Mouse (Mus musculus) megakaryocyte-erythroid progenitor cell, adult 5-6 weeks (primary cell): ENCODE results near the gene Fasn. TPM values are rescaled to one million over a fixed set of nuclear protein-coding genes. Genes with fewer than 3 reads are reported as not detected.

Experiments used
- ATAC-seq: replicated peaks from 2 replicates; pipeline ENCODE4 v1.8.0; 2016; ENCODE audit warnings: mild to moderate bottlenecking, inconsistent platforms; ENCODE audit not compliant: severe bottlenecking, poor library complexity, low FRiP score, low TSS enrichment
- total RNA-seq, 2 experiments: library from RNA; stranded (forward) in 1 of 2; stranded (reverse) in 1 of 2; fragments of 200-1000, 215-1000 nt in 1 of 2; fragments of >200 nt in 1 of 2; fragmentation: Nextera tagmentation in 1 of 2; gene quantifications; 2 replicates each; pipeline ENCODE4 v1.2.3; 2014 to 2017

Fasn gene
- total RNA-seq (2014; fragmentation: Nextera tagmentation), result 92.0 and 92.3 TPM in 2 replicates
- 27.2 and 34.0 TPM in 2 replicates for total RNA-seq (2017)

DNA sequence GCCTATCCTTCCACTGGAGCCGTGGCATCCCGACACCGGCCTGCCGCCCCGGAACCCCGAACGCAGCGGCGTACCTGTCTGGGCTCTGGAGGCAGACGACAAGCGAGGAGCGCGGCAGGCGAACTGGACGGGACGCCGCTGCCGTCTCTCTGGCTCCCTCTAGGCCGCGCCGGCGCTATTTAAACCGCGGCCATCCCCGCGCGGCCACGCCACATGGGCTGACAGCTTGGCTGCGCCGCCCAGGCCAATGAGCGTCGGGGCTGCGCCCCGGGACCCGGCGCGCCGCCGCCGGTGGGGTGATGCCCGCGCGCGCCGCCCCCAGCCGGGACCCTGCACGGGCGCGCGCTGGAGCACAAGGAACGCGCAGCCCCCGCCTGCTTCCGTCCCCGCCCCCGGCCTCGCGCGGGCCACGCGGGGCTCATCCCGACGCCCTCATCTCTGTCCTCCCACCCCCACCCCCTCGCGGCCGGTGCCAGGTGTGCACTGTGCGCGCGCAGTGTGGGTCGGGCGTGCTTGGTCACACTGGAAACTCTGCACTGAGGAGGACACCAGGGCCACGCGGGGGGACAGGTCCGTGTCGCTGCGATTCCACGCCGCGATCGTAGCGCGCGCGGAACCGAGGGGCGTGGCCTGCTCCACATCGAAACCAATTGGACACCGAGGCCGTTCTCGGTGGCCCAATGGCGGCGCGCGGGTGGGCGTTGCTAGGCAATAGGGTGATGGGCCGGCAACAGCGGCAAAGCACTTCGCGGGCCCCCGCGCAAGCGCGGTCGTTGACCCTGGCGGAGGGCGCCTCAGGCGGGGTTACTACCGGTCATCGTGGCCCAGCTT is at the start of gene Fasn:
Gene Fasn (minus strand): TSS at position 592 of the 831 bp plus-strand sequence.
- ATAC-seq, result peak; percentile 74

DNA sequence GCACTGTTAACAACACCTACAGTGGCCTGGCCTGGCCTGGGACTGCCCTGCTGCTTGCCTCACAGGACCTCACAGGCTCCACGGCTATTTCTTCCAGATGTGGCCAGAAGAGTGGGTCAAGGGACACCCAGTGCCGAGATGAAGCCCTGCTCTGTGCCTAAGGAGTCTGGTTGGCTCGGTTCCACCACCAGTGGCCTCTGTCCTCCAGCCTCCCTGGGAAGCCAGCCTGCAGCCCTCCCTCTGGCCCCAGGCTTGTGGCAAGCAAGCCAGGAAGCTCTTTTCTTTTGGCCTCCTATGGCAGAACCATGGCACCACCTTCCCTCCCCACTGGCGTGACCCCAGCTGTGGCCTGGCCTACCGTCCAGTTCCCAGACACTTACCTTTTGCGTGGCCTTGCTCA is 48.9 kb upstream of the Fasn start:
- ATAC-seq, result no peak

DNA sequence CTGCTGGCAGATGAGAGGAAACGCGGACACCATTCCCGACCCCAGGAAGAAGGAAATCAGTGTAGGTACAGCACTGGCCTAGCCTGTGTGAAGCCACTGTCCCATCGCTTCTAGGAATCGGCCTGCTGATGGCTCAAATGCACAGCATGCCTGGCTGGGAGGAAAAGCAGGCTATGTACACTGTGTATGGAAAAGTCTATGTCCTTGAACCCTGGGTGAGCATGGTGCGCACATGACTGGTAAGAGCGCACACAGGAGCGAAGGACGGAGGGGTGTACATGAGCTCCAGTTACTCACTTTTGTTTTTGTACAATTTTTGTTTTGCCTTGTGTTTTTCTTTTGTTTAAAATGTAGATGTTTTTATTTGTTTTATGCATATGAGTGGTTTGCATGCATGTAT is 47.2 kb upstream of the Fasn start:
- no peak for ATAC-seq

DNA sequence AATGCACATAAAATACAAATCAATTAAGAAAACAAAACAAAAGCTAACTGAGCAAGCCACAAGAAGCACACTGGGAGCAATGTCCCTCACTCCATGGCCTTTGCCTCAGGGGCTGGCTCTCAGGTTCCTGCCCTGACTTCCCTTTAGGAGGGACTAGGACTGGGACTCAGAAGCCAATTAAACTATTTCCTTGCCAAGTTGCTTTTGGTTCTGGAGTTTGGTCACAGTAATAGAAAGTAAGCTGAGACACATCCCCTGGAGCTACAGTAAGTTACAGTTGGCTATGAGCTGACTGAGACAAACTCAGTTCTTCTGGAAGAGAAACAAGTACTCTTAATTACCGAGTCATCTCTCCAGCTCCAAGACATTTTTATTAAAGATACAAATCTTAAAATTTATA is 41.5 kb upstream of the Fasn start:
- no peak for ATAC-seq

DNA sequence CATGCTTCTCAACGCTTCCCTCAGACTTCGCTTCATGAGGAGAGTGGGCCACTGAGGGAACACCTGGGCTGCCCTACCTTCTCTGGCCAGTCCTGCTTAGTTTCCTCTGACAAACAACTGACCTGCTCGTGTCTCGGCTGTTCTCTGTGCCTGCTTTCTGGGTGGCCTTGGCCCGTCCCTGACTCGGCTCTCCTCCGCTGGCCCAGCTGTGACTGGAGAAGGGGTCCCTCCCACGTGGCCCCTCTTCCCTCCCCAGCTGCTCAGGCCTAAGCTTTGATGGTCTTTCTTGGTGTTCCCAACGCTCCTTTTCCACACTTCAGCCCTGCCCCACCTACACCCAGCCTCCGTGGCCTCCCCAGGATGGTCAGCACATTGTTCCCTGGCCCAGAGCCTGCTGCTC is 38.5 kb upstream of the Fasn start:
- ATAC-seq, result no peak

DNA sequence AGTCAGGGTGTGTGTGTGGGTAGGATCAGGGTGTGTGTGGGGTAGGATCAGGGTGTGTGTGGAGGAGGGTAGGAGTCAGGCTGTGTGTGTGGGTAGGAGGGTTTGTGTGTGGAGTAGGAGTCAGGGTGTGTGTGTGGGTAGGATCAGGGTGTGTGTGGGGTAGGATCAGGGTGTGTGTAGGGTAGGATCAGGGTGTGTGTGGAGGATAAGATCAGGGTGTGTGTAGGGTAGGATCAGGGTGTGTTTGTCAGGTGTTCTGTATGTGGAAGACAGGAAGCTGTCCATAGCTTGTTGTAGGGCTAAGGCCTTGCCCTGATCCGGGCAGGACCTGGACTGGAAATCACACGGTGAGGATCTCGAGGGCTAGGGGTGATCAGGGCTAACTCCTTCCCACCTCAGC is 31.6 kb upstream of the Fasn start:
- ATAC-seq, result peak; percentile 35; the same call in 1 of the 2 replicates

DNA sequence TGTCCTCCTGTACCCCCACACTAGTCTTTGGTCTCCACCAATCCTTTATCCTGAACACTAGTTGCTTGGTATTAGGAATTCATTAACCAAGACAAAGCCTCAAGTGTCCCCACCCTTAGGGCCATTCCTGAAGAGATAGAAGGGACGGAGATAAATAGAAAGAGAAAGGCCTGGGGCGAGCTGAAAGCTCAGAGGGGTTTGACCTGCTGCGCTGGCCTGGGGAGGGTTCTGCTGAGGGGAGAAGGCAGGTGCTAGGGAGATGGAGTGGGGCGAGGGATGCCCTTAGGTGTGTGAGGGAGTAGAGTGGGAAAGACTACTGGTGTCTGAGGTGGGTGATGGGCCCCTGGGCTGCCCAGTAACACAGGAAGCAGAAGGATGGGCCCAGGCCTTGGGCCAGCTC is 29.4 kb upstream of the Fasn start:
- ATAC-seq, result no peak

DNA sequence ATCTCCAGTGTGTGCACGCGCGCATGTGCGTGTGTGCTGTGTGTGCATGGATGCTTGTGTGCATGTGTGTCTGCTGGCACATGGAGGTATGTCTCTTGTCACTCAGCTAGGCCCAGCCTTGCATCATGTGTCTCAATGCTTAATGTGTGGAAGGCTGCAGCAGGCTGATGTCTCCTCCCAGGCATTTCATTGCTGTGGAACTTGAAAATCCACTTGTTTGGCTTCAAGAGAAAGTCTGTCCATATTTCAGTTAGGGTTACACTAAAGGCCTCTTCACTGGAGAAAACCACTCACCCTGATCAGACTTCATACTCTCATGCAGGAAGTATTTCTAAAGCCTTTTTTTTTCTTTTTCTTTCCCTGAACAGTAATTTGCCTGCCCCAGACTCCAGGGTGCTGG is 28.8 kb upstream of the Fasn start:
- ATAC-seq, result no peak

DNA sequence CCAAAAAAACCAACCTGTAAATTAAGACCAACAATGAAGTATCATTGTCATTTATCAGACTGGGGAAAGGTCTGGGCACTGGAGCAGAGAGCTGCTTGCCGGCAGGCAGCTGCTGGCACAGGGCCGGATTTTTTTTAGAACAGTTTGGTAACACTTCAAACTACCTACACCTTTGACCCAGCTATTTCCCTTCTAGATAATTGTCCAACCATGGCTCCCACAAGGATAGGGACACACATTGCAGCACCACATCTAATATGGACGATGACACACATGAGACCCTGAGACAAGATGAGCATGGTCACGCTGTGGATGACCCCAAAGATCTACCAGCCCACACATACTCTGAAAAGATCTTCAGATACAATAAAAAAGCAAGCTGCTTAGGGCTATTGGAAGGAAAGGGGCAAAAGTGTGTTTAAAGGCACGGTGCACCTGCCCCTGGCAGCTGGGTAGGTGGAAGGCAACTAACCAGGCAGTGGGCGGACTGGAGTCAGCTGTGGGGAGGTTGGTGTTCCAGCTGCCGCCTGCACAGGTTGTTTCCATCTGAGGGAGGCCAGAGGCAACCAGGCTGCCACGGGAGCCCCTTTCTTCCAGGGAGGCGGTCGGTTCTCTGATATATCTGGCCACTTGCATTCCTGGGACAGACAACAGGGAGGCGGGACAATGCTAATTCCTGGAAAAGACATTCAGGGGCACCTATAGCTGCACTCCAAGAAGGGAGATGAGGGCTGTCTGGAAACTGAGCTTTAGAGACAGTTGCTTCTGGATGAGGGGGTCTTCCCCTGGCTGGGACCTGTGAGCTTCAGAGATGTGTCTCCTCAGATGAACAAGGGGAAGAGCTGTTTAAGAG is 28.0 kb upstream of the Fasn start:
- ATAC-seq, result no peak

DNA sequence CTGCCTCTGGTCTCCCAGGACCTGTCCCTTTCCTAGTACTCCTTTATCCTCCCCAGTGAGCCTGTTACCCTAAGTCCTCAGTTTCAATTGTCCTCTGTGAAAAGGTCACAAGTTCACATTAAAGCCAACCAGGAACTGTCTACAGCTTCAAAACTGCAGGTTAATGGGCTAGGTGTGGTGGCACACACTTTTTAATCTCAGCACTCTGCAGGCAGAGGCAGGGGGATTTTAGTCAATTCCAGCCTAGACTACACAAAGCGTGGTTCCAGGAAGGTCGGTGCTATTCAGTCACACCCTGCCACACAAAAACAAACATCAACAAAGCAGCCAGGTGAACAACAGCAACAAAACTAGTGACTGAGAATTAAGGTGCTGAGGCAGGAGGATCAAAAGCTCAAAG is 27.2 kb upstream of the Fasn start:
- no peak for ATAC-seq

DNA sequence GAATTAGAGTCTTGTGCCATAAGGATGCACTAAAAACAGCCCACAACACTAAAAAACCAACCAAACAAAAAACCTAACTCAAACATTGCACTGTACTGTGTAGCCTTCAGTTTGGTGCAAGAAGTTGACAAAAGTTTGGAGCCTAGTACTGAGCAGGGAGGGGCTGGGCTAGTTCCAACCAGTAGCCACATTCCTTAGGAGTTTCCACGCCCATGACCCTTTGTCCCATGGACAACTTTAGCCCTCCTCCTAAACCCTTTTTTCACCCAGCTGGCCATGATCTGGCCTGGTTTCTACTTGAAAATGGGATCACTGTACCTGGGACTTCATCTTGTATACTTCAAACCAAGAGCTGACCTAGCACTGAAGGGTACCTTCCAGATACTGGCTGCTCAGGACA is 26.8 kb upstream of the Fasn start:
- 0 out of 2 replicates have a peak, but pooled peaks have one; percentile 5 for ATAC-seq

DNA sequence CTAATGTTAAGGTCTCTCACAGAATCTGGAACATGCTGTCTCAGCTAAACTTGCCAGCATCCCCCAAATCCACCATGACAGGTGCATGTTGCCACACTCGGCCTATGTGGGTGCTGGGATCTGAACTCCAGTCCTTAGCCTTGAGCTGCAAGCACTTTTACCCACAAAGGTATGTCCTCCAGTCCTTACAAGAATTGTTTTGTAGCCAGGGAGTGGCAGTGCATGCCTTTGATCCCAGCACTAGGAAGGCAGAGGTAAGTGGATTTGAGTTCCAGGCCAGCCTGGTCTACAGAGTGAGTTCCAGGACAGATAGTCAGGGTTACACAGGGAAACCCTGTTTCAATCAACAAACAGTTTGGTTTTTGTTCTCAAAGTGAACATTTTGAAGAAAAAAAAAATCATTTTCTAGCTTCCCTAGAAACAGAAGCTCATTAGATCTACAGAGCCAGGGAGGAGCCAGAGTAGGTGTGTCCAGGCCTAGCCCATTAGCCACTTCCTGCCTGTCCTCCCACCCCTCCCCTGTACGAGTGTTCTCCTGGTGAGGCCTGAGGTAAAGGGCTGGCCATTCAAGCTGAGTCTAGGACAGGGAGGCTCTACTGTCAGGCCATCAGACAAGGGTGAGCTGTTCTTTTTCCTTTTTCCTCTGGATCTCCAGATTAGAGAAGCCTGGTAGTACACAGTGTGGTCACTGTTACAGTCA is 26.1 kb upstream of the Fasn start:
- peak; percentile 76 for ATAC-seq

DNA sequence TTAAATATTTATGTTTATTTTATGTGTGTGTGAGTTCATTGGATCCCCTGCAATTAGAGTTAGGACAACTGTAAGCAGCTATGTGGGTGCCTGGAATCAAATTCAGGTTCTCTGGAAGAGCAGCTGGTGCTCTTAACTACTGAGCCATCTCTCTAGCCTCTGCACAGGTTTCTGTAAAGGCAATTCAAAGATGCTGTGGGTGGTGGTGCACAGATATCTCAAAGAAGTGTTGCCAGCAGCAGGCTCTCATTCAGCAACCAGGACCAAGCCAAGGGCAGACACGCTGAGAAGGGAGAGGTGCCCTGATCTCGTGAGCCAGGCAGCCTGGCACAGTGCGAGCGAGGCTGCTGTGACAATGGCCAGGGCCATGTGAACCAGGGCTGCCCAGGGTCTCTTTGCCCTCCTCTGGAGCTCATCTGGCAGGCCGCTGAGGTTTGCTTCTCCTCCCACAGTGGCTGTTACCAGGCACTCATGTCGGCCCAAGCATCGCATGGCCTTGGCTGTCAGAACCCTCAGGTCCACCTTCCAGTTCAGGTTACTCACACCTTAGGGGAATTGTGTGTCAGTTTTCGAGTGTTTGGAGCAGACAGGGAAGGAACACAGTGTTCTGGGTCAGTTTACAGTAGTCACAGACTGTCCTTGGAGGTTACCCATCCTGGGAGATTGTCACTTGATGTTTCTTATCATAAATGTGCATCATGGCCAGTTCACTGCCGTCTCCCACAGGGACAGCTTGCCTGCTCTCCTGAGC is 22.6 kb upstream of the Fasn start:
- no peak for ATAC-seq

DNA sequence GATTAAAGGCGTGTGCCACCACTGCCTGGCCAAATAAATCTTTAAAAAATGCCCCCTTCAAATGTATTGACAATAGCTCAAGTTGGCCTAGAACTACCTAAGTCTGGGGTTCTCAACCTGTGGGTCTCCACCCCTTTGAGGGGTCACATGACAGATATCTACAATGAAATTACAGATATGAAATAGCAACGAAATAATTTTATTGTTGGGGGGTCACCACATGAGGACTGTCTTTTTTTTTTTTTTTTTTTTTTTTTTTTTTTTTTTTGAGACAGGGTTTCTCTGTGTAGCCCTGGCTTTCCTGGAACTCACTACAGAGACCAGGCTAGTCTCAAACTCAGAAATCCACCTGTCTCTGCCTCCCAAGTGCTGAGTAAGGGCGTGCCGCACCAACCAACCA is 20.0 kb upstream of the Fasn start:
- ATAC-seq, result no peak

DNA sequence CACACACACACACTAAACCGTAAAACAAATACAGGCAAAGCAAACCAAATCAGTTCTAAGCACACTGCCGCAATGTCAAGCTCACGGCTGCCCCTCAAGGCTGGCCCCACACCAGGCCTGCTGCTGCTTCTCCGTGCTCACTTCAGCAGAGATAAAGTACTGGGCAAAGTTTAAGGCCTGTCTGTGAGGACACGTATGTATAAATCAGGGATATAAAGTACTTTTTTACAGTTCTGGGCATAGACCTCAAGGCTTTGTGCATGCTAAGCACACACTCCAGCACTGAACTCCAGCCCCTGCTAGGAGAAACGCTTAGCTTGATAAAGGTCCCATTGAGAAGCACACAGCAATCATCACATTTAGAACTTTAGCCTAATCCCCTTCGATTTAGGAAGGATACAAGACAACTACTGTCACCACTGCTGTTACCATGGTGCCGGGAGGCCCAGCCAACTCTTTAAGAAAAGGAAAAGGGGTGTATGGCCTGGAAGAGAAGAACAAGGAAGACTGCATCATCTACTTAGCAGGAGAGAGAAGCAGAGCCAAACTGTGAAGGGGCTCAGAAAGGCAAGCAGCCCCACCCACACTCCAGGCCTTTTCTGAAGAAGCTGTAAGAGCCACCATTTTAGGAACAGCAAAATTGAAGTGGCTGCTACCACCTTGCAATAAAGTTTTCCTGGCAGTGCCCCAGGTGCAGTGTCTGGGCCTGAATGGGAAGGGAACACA is 9.4 kb upstream of the Fasn start:
- no peak for ATAC-seq

DNA sequence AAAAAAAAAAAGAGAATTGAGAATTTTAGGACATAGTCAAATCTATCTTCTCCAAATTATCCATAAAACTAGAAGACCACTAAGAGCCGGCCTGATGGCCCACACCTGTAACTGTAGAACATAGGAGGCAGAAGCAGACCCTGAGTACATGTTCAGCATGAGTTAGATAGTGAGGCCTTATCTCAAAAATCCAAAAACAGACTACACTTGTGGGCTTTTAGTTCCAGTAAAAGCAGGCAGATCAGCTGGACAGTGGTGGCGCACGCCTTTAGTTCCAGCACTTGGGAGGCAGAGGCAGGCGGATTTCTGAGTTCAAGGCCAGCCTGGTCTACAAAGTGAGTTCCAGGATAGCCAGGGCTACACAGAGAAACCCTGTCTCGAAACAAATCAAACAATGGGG is 8.6 kb upstream of the Fasn start:
- peak; percentile 50; the same call in 1 of the 2 replicates for ATAC-seq

DNA sequence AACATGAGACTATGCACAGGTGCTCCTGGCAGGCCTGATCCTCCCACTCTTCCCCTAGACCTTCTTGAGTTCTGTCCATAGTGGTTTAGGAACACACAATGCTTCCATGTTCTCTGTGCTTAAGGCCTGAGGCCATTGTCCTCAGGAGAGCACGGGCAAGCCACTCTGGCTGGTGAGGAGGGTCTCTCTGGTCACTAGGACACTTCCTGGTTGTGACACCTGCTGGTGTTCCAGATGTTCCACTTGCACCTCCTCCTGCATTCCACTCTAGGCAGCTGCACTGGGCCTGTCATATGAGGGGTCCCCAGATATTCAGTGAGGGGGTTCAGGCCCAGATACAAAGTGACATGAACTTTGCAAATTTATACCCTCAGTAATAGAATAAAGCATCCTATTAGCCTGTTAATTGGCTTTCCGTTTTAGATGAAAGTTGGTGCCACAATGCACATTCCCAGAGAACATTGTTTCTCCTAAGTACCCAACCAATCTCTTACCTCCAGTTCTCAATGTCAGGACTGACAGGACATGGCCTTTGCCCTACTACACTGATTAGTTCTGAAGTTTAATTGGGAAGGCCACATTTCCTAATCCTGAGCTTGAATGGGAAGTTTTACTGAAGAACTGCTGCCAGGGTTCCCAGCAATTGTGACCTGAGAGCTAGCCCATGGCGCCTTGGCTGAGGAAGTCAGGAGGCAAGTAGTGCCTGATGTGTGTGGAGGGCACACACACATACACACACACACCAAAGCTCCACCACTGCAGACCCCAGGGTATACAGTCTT is 7.5 kb upstream of the Fasn start:
- no peak for ATAC-seq

DNA sequence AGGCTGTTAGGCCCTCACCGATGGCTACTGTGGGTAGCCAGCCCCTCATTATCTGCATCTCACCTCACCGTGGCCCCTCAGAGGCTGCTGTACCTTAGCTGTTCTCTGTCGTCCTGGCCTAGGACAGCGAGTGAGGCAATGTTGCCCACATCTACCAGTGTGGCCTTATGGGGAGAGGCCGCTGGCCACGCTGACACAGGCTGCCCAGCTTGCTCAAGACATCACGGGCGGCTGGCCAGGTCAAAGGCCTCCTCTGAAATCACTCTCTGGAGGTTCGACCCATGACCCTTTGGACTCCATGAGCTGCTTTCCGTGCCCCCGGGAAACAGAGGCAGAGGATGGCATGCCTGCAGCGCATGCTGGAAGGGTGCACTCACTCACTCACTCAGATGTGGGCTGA is 6.3 kb upstream of the Fasn start:
- no peak for ATAC-seq
